Mouse (Mus musculus): ENCODE measurements around the gene Smarcd3. TPM values are rescaled to one million over a fixed set of nuclear protein-coding genes. Genes with fewer than 3 reads are reported as not detected.

The Smarcd3 gene
- polyA plus RNA-seq, 1 experiment: 9.0 TPM

DNA sequence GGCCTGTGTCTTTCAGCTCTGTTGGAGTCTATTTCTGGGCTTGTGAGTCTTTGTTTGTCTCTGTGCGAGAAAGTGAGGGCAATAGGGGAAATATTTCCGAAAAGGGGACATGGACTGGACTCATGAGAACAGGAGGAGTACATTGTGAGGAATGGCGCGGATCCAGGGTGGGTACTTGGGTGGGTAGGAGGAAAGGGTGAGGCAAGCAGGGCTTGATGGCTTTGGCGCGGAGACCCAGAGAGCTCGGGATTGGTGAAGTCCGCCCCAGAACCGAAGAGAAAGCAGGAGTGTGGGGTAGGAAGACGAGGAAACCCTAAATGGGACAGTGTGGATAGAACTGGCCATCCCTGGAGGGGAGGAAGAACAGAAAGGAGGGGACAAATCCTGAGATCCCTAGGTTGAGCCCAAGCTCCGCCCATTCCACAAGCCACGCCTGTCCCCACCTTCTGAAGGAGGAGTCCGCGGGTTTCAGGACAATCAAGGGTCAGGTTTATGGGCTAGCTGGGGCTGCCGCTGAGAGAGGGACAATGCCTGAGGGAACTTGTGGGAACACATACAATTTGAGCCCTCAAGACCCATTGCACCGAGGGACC is 21.4 kb downstream of the Smarcd3 start:
- H3K27me3 ChIP-seq (ENCODE audit: control insufficient read depth, insufficient read depth, low read length): peaks cover 22% of the 10 kb centered on the region
- 1% methylated on average over 16 of the region's 16 CpGs for WGBS
- peak overlapping the region; percentile 61 for H3K27ac ChIP-seq (ENCODE audit: insufficient read depth, low read depth, low read length)
- H3K36me3 ChIP-seq (ENCODE audit: control insufficient read depth, insufficient read depth, low read length): no peaks in the 10 kb centered on the region
- peak overlapping the region; percentile 63 for H3K4me3 ChIP-seq (ENCODE audit: low read depth, low read length)
- H3K4me1 ChIP-seq (ENCODE audit: control insufficient read depth, insufficient read depth, insufficient read length, low read length): peaks cover 20% of the 10 kb centered on the region
- TF ChIP-seq CTCF (IDR thresholded peaks at IDR 0.05; ENCODE audit: extremely low read depth, insufficient read length, insufficient replicate concordance, low read depth, low read length): no peak
- 0 out of 2 replicates have a peak, but pooled peaks have one; percentile 37 for TF ChIP-seq POLR2A (IDR thresholded peaks at IDR 0.05; ENCODE audit: low read depth, low read length)

DNA sequence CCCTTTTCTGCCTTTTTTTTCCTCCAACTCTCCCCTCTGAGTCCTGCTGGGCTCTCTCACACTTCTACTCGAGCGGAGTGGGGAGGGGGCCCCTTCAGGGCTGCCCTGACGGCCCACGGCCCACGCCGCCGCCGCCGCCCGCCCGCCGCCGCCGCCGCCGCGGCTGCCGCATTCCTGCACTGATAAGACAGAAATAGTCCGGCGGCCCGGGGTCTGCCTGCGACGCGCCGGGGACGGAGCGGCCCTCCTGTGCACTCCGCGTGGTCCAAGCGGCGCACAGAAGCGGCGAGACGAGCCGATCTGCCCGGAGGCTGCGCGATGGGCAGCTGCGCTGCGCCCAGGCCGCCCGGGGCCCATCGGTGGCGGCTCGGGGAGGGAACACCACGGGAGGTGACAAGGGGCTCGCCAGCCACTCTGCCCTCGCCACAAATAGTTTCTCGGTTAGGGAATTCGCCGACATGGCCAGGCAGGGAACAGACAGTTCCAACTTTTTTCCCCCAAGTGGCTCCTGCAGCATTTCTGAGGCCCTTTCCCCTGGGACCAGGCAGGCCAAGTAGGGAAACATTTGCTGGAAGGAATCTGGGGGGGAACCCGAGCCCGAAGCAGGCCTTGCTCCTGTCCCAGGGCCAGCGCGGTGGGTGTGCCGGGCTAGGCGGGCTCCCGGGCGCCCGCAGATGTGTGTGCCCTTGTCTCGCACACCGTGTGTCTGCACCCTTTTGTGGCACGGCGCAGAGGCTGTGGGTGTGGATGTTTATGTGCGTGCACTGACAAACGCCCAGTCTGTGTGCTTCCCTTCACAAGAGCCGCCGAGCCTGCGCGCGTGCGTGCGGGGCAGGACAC is 22.1 kb downstream of the Smarcd3 start:
- under 1% methylated on average over 73 of the region's 73 CpGs for WGBS
- Histone ChIP-seq H3K27ac (ENCODE audit: insufficient read depth, low read depth, low read length) (peak overlapping the region; percentile 63), H3K36me3 (ENCODE audit: control insufficient read depth, insufficient read depth, low read length) (no peaks in the 10 kb centered on the region), H3K4me1 (ENCODE audit: control insufficient read depth, insufficient read depth, insufficient read length, low read length) (peaks cover 21% of the 10 kb centered on the region), H3K27me3 (ENCODE audit: control insufficient read depth, insufficient read depth, low read length) (peaks cover 22% of the 10 kb centered on the region), H3K4me3 (ENCODE audit: low read depth, low read length) (peak overlapping the region; percentile 63)
- TF ChIP-seq POLR2A (IDR thresholded peaks at IDR 0.05; ENCODE audit: low read depth, low read length) (peak; percentile 18; the same call in 1 of the 2 replicates), CTCF (IDR thresholded peaks at IDR 0.05; ENCODE audit: extremely low read depth, insufficient read length, insufficient replicate concordance, low read depth, low read length) (no peak)

DNA sequence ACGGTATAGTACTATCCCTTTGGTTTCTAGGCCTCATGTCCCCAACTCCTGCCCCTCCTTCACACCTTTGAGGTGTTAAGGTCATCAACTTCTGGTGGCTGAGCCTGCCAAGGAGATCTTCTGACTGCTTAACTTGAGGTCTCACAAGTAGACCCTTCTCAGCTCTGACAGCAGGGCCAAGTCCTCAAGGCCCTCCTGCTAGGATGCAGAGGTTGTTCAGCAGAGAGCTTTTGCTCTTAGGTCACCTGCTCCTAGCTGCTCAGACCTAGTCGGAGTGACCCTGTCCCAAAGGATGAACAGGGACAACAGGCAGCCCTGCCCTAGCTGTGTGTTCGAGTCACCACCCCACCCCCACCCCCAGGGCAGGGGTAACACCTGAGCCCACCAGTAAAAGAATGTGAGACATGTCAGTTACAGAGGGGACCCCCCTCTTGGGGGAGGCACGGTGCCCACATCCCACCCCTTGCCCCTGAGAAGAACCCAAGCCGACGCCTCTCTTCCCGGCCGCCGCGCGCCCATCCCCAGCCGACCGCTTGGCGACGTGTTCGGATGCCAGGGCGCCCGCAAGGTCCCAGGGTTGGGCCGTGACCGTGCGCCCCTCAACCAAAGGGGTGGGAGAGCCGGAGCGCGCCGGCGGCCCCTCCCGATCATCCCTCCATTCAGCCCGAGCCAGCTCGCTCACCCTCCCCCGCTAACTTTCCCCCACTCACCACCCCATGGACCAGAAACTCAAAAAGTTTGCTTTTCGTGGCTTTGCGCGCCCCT is 23.0 kb downstream of the Smarcd3 start:
- Histone ChIP-seq H3K27ac (ENCODE audit: insufficient read depth, low read depth, low read length) (peak overlapping the region; percentile 63), H3K36me3 (ENCODE audit: control insufficient read depth, insufficient read depth, low read length) (no peaks in the 10 kb centered on the region), H3K4me3 (ENCODE audit: low read depth, low read length) (peak overlapping the region; percentile 63), H3K4me1 (ENCODE audit: control insufficient read depth, insufficient read depth, insufficient read length, low read length) (peaks cover 27% of the 10 kb centered on the region), H3K27me3 (ENCODE audit: control insufficient read depth, insufficient read depth, low read length) (peaks cover 22% of the 10 kb centered on the region)
- TF ChIP-seq POLR2A (IDR thresholded peaks at IDR 0.05; ENCODE audit: low read depth, low read length) (no peak), CTCF (IDR thresholded peaks at IDR 0.05; ENCODE audit: extremely low read depth, insufficient read length, insufficient replicate concordance, low read depth, low read length) (no peak)
- WGBS: 6% methylated on average over 33 of the region's 33 CpGs

DNA sequence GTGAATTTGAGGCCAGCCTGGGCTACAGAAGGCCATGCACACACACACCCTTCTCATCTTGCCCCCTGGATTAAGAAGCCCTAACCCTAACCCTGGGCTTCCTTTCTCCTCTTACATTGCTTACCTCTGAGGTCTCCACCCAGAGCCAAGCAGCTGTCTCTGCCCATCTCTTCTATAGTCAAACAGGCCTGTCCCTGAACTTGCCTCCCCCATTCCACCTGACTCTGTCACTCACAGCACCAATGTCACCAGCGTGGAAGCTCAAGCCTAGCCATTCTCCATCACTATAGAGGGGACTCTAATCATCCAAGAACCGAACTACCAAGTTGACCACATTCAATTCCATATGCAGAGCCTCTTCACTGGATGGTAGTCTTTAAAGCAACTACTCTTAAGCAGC is 24.0 kb downstream of the Smarcd3 start:
- no peak for TF ChIP-seq CTCF (IDR thresholded peaks at IDR 0.05; ENCODE audit: extremely low read depth, insufficient read length, insufficient replicate concordance, low read depth, low read length)
- TF ChIP-seq POLR2A (IDR thresholded peaks at IDR 0.05; ENCODE audit: low read depth, low read length): no peak
- H3K4me3 ChIP-seq (ENCODE audit: low read depth, low read length): no peak overlapping the region
- H3K27ac ChIP-seq (ENCODE audit: insufficient read depth, low read depth, low read length): no peak overlapping the region
- WGBS: 86% methylated on average over 2 of the region's 2 CpGs
- H3K27me3 ChIP-seq (ENCODE audit: control insufficient read depth, insufficient read depth, low read length): peaks cover 22% of the 10 kb centered on the region
- H3K4me1 ChIP-seq (ENCODE audit: control insufficient read depth, insufficient read depth, insufficient read length, low read length): peaks cover 28% of the 10 kb centered on the region
- H3K36me3 ChIP-seq (ENCODE audit: control insufficient read depth, insufficient read depth, low read length): no peaks in the 10 kb centered on the region

DNA sequence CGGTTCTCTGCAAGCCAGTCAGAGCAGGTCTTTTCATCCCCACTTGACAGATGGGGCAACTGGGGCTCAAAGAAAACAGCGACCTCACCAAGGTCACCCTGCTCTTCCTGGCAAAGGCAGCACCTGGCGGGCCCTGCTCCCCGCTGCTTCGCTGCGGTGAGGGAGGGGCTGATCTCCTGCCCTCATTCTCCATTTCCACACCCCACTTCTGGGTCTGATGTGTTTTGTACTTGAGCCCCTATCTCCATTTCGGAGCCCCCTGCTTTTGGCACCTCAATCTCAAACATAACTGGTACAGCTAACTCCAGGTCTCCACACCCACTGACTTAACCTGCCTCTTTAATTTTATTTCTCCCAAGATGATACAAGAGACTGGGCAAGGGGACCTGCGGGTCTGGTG is 25.1 kb downstream of the Smarcd3 start:
- 37% methylated on average over 8 of the region's 8 CpGs for WGBS
- Histone ChIP-seq H3K27me3 (ENCODE audit: control insufficient read depth, insufficient read depth, low read length) (peaks cover 22% of the 10 kb centered on the region), H3K36me3 (ENCODE audit: control insufficient read depth, insufficient read depth, low read length) (peaks cover 4% of the 10 kb centered on the region; the same call in 1 of the 2 replicates), H3K4me1 (ENCODE audit: control insufficient read depth, insufficient read depth, insufficient read length, low read length) (peaks cover 24% of the 10 kb centered on the region), H3K4me3 (ENCODE audit: low read depth, low read length) (no peak overlapping the region), H3K27ac (ENCODE audit: insufficient read depth, low read depth, low read length) (no peak overlapping the region)
- TF ChIP-seq CTCF (IDR thresholded peaks at IDR 0.05; ENCODE audit: extremely low read depth, insufficient read length, insufficient replicate concordance, low read depth, low read length) (no peak), POLR2A (IDR thresholded peaks at IDR 0.05; ENCODE audit: low read depth, low read length) (no peak)

DNA sequence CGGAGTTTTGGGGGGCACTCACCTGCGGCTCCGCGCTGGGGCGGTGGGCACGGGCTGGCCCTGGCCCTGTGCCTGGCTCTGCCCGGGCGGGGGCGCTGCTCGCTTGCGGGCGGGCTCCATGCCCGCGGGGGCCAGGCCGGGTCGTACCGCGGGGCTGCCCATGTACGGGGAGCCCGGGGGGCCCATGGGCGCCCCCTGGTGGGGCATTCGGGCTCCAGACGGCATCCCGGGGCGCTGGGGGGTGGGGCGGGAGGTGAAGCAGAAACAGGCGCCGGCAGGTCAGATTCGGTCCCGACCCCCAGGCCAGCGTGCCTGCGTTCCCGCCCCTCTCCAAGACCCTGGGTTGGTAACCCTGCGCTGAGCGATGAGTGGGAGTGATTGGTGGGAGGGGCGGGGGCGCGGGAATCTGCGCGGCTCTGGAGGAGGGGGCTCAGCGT is 25.6 kb downstream of the Smarcd3 start:
- H3K27ac ChIP-seq (ENCODE audit: insufficient read depth, low read depth, low read length): no peak overlapping the region
- WGBS: 1% methylated on average over 41 of the region's 41 CpGs
- H3K4me3 ChIP-seq (ENCODE audit: low read depth, low read length): peak overlapping the region; percentile 53
- peaks cover 20% of the 10 kb centered on the region for H3K4me1 ChIP-seq (ENCODE audit: control insufficient read depth, insufficient read depth, insufficient read length, low read length)
- peaks cover 4% of the 10 kb centered on the region; the same call in 1 of the 2 replicates for H3K36me3 ChIP-seq (ENCODE audit: control insufficient read depth, insufficient read depth, low read length)
- H3K27me3 ChIP-seq (ENCODE audit: control insufficient read depth, insufficient read depth, low read length): peaks cover 22% of the 10 kb centered on the region
- TF ChIP-seq POLR2A (IDR thresholded peaks at IDR 0.05; ENCODE audit: low read depth, low read length) (no peak), CTCF (IDR thresholded peaks at IDR 0.05; ENCODE audit: extremely low read depth, insufficient read length, insufficient replicate concordance, low read depth, low read length) (peak; percentile 30; the same call in 1 of the 2 replicates)
